Mouse (Mus musculus): ENCODE data around the gene Fam110a. TPM values are rescaled to one million over a fixed set of nuclear protein-coding genes. Genes with fewer than 3 reads are reported as not detected.

The Fam110a gene
- polyA plus RNA-seq, 1 experiment, result 33.0 TPM

DNA sequence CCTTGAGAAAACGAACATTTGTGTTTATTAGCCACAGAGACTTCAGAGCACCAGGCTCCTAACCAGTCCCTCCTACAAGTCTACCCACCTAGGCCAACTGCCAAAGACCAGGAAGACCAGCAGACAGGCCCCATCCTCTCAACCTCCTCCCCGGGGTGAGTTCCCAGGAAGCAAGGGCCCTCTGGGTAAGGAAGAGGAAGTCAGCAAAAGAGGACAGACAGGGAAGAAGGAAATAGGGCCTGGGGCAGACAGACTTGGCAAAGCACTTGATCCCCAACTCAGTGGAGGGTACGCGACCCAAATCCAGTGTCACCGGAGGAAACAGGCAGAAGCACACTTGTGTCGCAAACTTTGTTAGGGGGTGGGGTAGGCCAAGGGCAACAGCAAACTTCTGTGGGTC lies 10.6 kb downstream of the Fam110a start:
- H3K4me1 ChIP-seq (replicated peaks; ENCODE audit: control insufficient read depth, insufficient read depth, low read length), result peaks cover 40% of the 10 kb centered on the region
- peaks cover 5% of the 10 kb centered on the region; the same call in 1 of the 2 replicates for H3K36me3 ChIP-seq (ENCODE audit: control insufficient read depth, insufficient read depth, low read length)
- no peak overlapping the region for H3K4me3 ChIP-seq (ENCODE audit: control insufficient read depth, insufficient read depth, low read length)
- TF ChIP-seq POLR2A (IDR thresholded peaks at IDR 0.05; ENCODE audit: control insufficient read depth, extremely low read depth, insufficient read depth, low read length, poor library complexity) (no peak), CTCF (IDR thresholded peaks at IDR 0.05; ENCODE audit: borderline replicate concordance, control insufficient read depth, extremely low read depth, insufficient read depth, low read length, poor library complexity) (no peak)
- no peak for DNase-seq
- H3K27me3 ChIP-seq (ENCODE audit: control insufficient read depth, insufficient read depth, low read length), result no peaks in the 10 kb centered on the region
- WGBS, result 87% methylated on average over 6 of the region's 6 CpGs
- no peak overlapping the region for H3K27ac ChIP-seq (ENCODE audit: control insufficient read depth, insufficient read depth, low read length)

DNA sequence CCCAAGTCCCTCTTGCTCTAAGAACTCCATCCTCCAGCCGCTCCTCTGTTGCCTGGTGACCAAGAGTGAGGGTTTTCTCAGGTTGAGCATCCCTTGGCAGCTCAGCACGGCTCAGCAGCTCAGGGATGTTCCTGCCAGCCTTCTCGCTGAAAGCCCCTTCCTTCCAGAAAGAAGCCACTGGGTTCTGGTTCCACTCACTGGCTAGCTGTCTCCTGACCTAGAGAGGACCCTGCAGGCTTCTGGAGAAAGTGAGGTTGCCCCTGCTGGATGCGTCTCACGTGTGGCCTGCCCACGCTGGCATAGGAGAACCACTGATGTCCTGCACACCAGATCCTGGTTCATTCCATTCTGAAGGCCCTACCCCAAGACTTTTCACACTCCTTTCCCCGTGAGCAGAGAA lies 11.0 kb downstream of the Fam110a start:
- H3K4me1 ChIP-seq (replicated peaks; ENCODE audit: control insufficient read depth, insufficient read depth, low read length), result peaks cover 36% of the 10 kb centered on the region
- WGBS, result 91% methylated on average over 7 of the region's 7 CpGs
- H3K36me3 ChIP-seq (ENCODE audit: control insufficient read depth, insufficient read depth, low read length), result peaks cover 5% of the 10 kb centered on the region; the same call in 1 of the 2 replicates
- no peaks in the 10 kb centered on the region for H3K27me3 ChIP-seq (ENCODE audit: control insufficient read depth, insufficient read depth, low read length)
- H3K27ac ChIP-seq (ENCODE audit: control insufficient read depth, insufficient read depth, low read length), result no peak overlapping the region
- no peak overlapping the region for H3K4me3 ChIP-seq (ENCODE audit: control insufficient read depth, insufficient read depth, low read length)
- no peak for DNase-seq
- no peak for TF ChIP-seq CTCF (IDR thresholded peaks at IDR 0.05; ENCODE audit: borderline replicate concordance, control insufficient read depth, extremely low read depth, insufficient read depth, low read length, poor library complexity)
- TF ChIP-seq POLR2A (IDR thresholded peaks at IDR 0.05; ENCODE audit: control insufficient read depth, extremely low read depth, insufficient read depth, low read length, poor library complexity), result no peak

DNA sequence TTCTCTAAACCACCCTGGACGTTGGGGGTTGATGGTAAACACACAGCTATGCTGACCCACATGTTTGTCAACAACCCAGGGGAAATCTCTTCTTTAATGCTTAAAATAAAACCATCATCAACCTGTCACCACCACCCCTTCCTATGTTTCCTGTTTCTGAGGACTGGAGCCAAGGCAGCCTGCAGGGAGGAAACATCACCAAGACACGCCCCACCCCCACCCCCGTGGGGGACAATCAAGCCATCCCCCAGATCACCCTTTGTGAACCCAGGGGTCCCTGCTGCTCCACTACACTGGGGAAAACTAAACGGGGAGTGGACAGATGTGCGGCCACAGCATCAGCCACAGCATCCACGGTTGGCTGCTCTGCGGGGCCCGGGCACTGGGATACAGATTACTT lies 11.6 kb downstream of the Fam110a start:
- H3K27ac ChIP-seq (ENCODE audit: control insufficient read depth, insufficient read depth, low read length), result no peak overlapping the region
- DNase-seq, result no peak

DNA sequence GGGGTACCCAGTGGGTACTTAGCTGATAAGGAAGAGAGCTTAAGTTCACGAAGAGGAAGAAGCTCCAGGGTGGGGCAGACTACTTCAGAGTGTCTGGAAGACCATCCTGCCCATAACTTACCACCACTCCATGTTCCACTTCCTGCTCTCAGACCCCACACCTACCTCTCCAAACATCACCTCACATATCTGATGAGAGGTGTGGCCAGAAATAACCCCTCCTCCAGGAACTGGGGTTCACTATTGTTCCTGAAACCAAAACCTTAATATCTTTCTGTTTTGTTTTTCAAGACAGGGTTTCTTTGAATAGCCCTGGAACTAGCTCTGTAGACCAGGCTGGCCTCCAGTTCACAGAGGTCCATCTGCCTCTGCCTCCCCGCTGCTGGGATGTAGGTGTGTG lies 12.2 kb downstream of the Fam110a start:
- Histone ChIP-seq H3K4me3 (ENCODE audit: control insufficient read depth, insufficient read depth, low read length) (no peak overlapping the region), H3K27ac (ENCODE audit: control insufficient read depth, insufficient read depth, low read length) (no peak overlapping the region), H3K36me3 (ENCODE audit: control insufficient read depth, insufficient read depth, low read length) (peaks cover 5% of the 10 kb centered on the region; the same call in 1 of the 2 replicates), H3K27me3 (ENCODE audit: control insufficient read depth, insufficient read depth, low read length) (no peaks in the 10 kb centered on the region), H3K4me1 (replicated peaks; ENCODE audit: control insufficient read depth, insufficient read depth, low read length) (peaks cover 31% of the 10 kb centered on the region)
- 65% methylated on average over 2 of the region's 2 CpGs for WGBS
- TF ChIP-seq POLR2A (IDR thresholded peaks at IDR 0.05; ENCODE audit: control insufficient read depth, extremely low read depth, insufficient read depth, low read length, poor library complexity) (no peak), CTCF (IDR thresholded peaks at IDR 0.05; ENCODE audit: borderline replicate concordance, control insufficient read depth, extremely low read depth, insufficient read depth, low read length, poor library complexity) (no peak)
- no peak for DNase-seq

More for the DNA sequence above, 11.6 kb downstream of the Fam110a start:
- H3K4me1 ChIP-seq (replicated peaks; ENCODE audit: control insufficient read depth, insufficient read depth, low read length), result peaks cover 31% of the 10 kb centered on the region
- 62% methylated on average over 8 of the region's 8 CpGs for WGBS
- H3K27me3 ChIP-seq (ENCODE audit: control insufficient read depth, insufficient read depth, low read length), result no peaks in the 10 kb centered on the region
- no peak for TF ChIP-seq CTCF (IDR thresholded peaks at IDR 0.05; ENCODE audit: borderline replicate concordance, control insufficient read depth, extremely low read depth, insufficient read depth, low read length, poor library complexity)
- TF ChIP-seq POLR2A (IDR thresholded peaks at IDR 0.05; ENCODE audit: control insufficient read depth, extremely low read depth, insufficient read depth, low read length, poor library complexity), result no peak
- H3K4me3 ChIP-seq (ENCODE audit: control insufficient read depth, insufficient read depth, low read length), result no peak overlapping the region
- H3K36me3 ChIP-seq (ENCODE audit: control insufficient read depth, insufficient read depth, low read length), result peaks cover 5% of the 10 kb centered on the region; the same call in 1 of the 2 replicates

DNA sequence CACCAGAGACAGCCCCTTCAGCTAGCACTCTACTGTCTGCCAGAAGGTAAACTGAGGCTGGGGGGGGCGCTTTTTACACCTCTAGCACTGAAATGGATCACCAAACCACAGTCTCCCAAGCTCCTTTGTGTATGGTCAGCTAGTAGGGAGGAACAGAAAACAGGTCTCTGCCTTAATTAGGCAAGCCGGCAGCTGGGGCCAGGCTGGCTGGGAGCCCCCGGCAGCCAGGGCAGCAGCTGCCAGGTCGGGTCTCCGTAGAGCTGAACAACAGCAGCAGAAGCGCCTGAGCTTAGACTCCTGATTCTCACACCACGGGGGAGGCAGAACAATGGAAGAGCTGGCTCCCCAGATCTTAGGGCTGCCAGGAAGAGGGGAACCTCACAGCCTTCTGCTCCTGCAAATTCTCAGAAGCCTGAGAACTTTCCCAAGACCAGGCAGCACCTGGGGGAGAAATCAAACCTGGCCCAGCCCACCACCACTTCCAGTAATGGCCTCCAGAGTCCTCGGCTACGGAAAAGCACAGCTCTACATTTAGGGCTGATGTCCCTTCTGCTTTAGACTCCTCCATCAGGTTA lies 12.8 kb downstream of the Fam110a start:
- WGBS, result 60% methylated on average over 9 of the region's 9 CpGs
- Histone ChIP-seq H3K4me3 (ENCODE audit: control insufficient read depth, insufficient read depth, low read length) (no peak overlapping the region), H3K27ac (ENCODE audit: control insufficient read depth, insufficient read depth, low read length) (no peak overlapping the region), H3K36me3 (ENCODE audit: control insufficient read depth, insufficient read depth, low read length) (peaks cover 5% of the 10 kb centered on the region; the same call in 1 of the 2 replicates), H3K4me1 (replicated peaks; ENCODE audit: control insufficient read depth, insufficient read depth, low read length) (peaks cover 30% of the 10 kb centered on the region), H3K27me3 (ENCODE audit: control insufficient read depth, insufficient read depth, low read length) (no peaks in the 10 kb centered on the region)
- DNase-seq, result no peak
- no peak for TF ChIP-seq CTCF (IDR thresholded peaks at IDR 0.05; ENCODE audit: borderline replicate concordance, control insufficient read depth, extremely low read depth, insufficient read depth, low read length, poor library complexity)
- no peak for TF ChIP-seq POLR2A (IDR thresholded peaks at IDR 0.05; ENCODE audit: control insufficient read depth, extremely low read depth, insufficient read depth, low read length, poor library complexity)

DNA sequence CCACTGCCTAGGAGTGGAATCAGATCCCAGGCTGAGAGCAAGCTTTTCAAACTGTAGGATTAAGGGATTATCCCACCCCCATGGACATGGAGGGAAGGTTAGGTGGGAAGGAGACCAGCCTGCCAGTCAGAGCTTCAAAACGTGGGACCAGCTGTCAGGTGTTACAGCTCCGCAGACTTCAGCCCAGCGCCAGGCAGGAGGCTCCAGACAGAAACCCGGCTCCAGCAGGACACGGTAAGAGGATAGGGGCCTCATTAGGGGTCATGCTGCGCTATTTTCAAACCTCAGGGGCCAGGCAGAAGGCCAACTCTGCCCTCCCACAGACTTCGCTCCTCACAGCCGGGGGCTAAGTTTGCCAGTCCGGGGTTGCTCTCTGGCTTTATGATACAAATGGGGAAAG lies 16.0 kb downstream of the Fam110a start:
- no peak for TF ChIP-seq POLR2A (IDR thresholded peaks at IDR 0.05; ENCODE audit: control insufficient read depth, extremely low read depth, insufficient read depth, low read length, poor library complexity)
- TF ChIP-seq CTCF (IDR thresholded peaks at IDR 0.05; ENCODE audit: borderline replicate concordance, control insufficient read depth, extremely low read depth, insufficient read depth, low read length, poor library complexity), result no peak
- Histone ChIP-seq H3K27ac (ENCODE audit: control insufficient read depth, insufficient read depth, low read length) (no peak overlapping the region), H3K4me1 (replicated peaks; ENCODE audit: control insufficient read depth, insufficient read depth, low read length) (peaks cover 15% of the 10 kb centered on the region), H3K4me3 (ENCODE audit: control insufficient read depth, insufficient read depth, low read length) (no peak overlapping the region), H3K27me3 (ENCODE audit: control insufficient read depth, insufficient read depth, low read length) (no peaks in the 10 kb centered on the region), H3K36me3 (ENCODE audit: control insufficient read depth, insufficient read depth, low read length) (no peaks in the 10 kb centered on the region)
- 81% methylated on average over 9 of the region's 9 CpGs for WGBS
- no peak for DNase-seq

DNA sequence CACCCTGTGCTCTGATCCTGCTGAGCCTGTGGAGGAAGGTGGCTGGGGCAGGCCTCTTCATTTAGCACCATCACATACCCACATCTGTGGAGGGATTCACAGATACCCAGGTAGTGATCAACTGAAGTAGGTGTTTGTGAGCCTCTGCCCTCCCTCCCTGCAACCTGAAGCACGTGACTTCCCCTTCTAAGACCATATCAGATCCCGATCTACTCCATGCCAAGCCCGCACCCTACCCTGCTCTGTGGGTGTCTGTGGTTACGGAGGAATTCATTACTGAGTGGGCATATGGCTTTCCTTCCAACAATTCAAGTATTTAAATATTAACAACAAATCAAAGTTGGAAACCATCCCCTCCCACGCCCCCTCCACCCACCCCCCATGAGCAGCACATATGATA lies 16.7 kb downstream of the Fam110a start:
- Histone ChIP-seq H3K4me3 (ENCODE audit: control insufficient read depth, insufficient read depth, low read length) (no peak overlapping the region), H3K4me1 (replicated peaks; ENCODE audit: control insufficient read depth, insufficient read depth, low read length) (peaks cover 15% of the 10 kb centered on the region), H3K27me3 (ENCODE audit: control insufficient read depth, insufficient read depth, low read length) (no peaks in the 10 kb centered on the region), H3K27ac (ENCODE audit: control insufficient read depth, insufficient read depth, low read length) (no peak overlapping the region), H3K36me3 (ENCODE audit: control insufficient read depth, insufficient read depth, low read length) (no peaks in the 10 kb centered on the region)
- no peak for TF ChIP-seq CTCF (IDR thresholded peaks at IDR 0.05; ENCODE audit: borderline replicate concordance, control insufficient read depth, extremely low read depth, insufficient read depth, low read length, poor library complexity)
- no peak for TF ChIP-seq POLR2A (IDR thresholded peaks at IDR 0.05; ENCODE audit: control insufficient read depth, extremely low read depth, insufficient read depth, low read length, poor library complexity)
- no peak for DNase-seq
- 31% methylated on average over 5 of the region's 5 CpGs for WGBS

Measured in thymus, adult 2 months (tissue).